Mouse (Mus musculus) cerebellum, postnatal 36 days (tissue): ENCODE measurements around the gene Creg2.
"Not testable (repeated sequence)": the region's sequence is repeated elsewhere in the genome, so short reads cannot be mapped to it uniquely, and the experiment has no call there.

Source experiments
- DNase-seq, 2 experiments: peaks; one replicate each; pipeline ENCODE4 v3.0.0; 2021 to 2022; ENCODE audit warnings: mixed read lengths in 2 of 2

The Creg2 gene

GRCm38 (mm10) chr1:39651241-39651548 lies at the start of gene Creg2:
Gene Creg2, minus strand, starts transcription at chr1:39651474.
- DNase-seq: no peak

GRCm38 (mm10) chr1:39700599-39701273 lies 49.5 kb upstream of the Creg2 start:
- DNase-seq: no peak

GRCm38 (mm10) chr1:39698456-39698855 lies 47.2 kb upstream of the Creg2 start:
- DNase-seq: no peak

DNA sequence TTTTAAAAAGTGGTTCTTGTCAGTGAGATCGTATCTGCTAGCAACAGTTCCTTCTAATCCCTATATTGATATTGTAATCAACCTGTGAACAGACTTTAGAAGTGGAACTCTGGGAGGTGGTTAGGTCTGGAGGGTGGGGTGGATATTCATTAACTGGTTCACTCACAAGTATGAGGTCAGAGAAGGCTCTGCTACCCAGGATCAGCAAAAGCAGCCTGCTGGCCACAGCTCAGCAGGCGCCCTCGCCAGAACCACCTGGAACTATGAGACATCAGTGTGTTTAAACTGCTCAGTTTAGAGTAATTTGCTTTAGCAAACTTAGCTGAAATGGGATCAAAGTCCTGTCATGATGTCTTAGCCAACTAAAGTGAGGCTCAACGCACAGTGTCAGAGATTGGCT lies 43.9 kb upstream of the Creg2 start:
- DNase-seq: no peak

DNA sequence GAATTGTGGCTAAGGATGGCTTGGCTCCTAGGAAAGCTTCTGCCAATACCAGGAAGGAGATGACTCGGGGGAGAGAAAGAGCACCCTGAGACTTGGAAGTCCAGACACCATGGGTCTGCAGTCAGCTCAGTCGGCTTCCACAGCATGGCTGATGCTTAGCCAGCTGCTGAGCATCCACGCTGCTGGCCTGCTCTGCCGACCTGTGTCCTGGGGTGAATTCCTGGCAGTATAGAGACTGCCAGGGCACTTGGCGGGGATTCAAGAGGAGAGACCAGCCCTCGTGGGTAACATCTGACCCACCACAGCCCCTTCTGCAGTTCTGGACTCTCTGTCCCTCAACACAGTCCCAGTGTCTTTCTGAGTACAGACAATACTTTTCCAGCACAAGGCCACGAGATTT lies 43.5 kb upstream of the Creg2 start:
- DNase-seq: no peak

DNA sequence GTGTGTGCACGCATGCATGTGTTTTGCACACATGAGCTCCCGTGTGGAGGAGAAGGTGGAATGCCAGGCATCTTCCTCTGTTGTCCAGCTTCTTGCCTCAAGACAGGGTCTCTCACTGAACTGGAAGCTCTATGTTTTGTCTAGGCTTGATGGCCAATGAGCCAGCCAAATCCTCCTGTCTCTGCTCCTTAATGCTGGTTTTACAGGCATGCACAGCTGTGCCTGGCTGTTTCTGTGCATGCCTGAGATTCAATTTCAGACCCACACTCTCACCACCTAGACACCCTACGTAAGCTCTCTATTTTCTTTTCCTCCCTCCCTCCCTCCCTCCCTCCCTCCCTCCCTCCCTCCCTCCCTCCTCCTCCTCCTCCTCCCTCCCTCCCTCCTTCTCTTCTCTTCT lies 40.7 kb upstream of the Creg2 start:
- no peak for DNase-seq

- no peak for DNase-seq
Observed at GRCm38 (mm10) chr1:39691061-39691460, 39.8 kb upstream of the Creg2 start.

DNA sequence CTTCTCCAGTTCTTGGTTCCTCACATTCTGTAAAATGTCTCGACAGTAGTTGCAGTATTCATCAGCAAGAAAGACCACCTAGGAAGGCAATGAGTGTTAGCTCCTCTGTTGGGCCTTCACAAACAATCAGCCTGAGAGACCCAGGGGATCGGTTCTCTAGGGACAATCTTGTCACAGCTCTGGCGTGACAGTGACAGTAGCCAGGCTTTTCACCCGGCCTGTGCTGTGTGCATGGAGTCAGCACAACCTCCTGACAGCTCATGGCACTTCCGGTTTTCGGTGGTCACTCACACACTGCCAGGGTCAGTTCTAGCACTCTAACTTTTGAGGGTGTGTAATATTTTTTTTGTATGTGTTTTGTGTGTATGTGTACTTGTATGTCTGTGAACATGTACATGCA lies 37.3 kb upstream of the Creg2 start:
- DNase-seq: no peak

- no peak for DNase-seq
Observed at GRCm38 (mm10) chr1:39687279-39687678, 36.0 kb upstream of the Creg2 start.

- peak; percentile 62 to 63 for DNase-seq
Observed at GRCm38 (mm10) chr1:39685841-39686240, 34.6 kb upstream of the Creg2 start.

- no peak for DNase-seq
Observed at GRCm38 (mm10) chr1:39681638-39682037, 30.4 kb upstream of the Creg2 start.

GRCm38 (mm10) chr1:39680546-39680945 lies 29.3 kb upstream of the Creg2 start:
- no peak for DNase-seq

GRCm38 (mm10) chr1:39678883-39679282 lies 27.6 kb upstream of the Creg2 start:
- no peak for DNase-seq

DNA sequence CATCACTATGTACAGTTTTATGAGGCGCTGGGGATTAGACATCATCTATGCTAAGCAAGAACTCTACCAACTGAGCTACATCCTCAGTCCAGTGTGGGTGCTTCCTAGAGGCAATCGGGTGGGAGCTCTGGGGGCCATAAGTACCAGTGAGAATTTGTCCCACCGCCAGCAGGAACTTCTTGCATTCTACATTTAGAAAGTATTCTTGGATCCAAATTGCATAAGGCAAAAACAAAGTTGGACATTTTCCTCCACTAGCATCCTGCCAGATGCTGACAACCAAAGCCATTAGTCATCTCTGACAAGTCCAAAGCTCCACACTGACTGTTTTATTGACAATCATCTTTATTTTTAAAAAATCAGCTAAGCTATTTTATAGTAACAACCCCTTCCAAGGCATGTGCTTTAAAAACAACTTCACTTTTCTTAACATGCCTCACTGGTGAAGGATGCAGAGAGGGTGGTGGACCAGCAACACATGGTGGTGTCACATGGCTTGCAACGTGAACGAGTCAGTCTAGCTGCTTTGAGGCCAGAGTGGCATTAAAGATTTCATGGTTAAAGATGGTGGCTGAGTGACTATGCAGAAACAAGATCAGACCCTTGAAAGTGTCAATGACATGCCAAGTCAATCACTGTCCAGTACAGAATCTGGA lies 25.1 kb upstream of the Creg2 start:
- no peak for DNase-seq

DNA sequence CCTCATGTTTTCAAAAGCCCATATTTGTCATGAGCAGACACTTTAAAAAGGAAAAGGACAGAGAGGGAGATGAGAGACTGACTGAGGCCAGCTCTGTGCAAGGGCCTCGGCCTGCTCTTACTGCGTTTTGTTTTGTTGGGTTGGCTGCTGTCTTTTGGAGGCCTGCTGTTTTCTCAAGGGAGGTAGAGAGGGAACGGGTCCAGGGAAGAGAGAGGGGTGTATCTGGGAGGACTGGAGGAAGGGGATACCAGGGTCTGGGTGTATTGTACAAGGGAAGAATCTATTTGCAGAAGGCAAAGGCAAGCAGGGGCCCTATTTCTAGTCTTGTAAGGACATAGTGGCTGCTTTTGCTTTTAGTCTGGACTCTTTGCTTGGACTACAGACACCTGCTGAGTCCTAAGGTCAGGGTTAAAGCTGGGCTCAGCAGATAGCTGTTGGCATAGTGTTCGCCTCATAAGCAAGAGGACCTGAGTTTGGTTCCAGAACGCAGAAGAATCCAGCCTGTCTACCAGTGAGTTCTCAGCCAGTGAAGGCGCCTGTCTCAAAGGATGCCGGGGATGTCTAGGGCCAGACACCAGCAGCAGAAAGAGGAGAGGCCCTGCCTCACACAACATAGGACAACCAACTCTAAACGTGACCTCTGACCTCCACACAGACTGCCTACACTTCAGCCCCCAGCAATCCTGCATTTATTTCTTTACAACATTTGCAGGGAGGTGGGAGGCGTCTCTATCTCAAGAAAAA lies 21.3 kb upstream of the Creg2 start:
- no peak for DNase-seq

DNA sequence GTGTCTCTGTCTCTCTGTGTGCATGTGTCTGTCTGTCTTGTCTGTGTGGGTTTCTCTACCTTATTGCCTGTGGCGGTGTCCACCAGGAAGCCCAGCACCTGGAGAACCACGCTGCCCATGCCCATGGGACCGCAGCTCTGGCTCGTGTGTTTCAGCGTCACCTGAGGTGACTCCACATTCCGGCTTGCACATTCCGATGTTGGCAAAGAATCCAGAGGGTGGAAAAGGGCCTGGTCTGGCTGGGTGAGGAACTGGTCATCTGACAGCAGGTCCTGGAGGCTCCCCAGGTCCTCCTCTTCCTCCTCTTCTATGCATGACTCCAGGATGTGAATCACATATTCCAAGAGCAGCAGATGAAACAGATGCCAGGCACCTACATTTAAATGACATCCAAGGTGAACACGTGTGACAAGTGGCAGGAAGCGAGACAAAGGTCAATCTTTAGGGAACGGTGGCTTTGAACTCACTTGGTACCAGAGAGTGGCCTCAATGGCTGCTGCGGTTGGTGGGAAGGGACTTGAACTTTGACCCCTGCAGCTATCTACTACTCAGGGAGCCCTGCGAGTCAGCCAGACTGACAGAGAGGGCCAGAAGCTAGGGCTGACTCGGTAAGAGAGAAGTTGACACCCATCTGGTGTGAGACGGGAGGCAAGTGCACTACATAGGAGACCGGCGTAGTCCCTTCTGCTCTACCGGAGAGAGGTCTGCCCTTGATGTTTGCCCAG lies 19.1 kb upstream of the Creg2 start:
- DNase-seq: no peak

DNA sequence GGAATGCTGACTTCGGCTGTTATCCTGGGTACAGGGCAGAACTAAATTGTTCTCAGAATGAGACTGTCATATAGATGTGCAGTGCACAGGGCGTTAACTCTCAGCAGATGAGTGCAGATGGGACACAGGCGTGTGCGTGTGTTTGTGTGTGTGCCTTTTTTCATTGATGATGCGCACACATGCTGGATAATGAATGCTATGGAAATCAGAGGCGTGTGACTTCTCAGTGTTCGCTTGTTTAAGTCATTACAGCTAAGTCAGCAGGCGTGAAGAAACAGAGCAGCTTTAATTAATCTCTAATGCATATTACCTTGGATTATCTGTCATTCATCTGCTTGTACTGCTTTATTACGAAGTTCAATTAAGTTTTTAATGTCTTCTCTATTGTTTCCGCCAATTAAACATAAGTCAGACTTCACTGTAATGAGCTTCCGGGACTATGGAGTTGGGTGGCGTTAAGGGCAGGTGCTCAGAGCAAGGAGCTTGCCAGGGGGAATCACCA lies 15.5 kb upstream of the Creg2 start:
- DNase-seq: no peak

- no peak for DNase-seq
Observed at GRCm38 (mm10) chr1:39664039-39664625, 12.9 kb upstream of the Creg2 start.

DNA sequence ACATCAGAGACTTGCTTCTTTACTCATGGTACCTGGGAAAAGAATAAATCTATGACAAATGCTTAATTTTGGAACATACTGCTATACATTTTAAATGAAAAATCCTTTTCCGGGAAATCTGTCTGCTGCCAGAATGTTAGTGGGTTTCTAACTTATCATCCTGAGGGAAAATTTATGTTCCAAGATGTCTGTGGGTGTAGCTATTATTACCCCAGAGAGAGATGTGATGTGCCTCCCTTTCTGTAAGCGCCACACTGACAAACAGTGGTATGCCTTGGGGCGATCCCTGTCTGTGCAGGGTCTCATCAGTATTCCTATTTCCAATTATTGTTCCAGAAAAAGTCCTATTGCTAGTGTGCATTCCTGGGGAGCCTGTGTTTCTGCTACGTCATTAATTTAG lies 11.8 kb upstream of the Creg2 start:
- no peak for DNase-seq

DNA sequence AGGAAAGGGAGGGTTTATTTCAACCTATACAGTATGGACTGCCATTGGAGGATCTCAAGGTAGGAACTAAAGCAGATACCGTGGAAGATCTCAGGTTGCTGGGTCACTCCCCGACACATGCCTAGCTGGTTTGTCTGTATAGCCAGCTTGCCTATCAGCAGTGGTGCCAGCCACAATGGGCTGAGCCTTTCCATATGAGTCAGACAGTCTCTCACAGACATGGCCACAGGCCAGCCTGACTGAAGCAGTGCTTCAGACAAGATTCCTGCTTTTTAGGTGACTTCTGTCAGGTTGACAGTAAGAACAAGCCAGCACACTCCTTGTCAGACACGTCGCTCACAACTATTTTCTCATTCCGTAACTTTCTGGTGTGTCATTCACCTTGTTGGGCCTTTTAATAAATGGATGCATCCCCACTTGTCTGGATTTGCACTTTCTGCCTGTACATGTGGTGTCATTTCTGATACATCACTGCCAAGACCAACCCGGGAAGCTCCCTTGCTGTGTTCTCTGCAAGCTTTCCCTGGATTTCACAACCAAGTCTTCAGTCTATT lies 5.8 kb upstream of the Creg2 start:
- no peak for DNase-seq

DNA sequence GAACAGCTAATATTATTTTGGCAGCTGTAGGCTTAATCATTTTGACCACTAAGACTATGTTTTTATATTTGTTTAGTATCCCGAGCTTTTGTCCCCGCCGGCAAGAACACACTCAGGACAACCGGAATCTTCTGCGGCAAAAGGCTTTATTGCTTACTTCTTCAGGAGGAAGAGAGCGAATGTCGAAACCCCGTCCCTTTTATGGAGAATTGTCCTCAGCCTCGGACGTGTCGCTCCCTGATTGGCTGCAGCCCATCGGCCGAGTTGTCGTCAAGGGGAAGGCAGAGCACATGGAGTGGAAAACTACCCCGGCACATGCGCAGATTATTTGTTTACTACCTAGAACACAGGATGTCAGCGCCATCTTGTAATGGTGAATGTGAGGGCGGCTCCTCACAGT lies 3.6 kb upstream of the Creg2 start:
- not testable (repeated sequence) for DNase-seq

DNA sequence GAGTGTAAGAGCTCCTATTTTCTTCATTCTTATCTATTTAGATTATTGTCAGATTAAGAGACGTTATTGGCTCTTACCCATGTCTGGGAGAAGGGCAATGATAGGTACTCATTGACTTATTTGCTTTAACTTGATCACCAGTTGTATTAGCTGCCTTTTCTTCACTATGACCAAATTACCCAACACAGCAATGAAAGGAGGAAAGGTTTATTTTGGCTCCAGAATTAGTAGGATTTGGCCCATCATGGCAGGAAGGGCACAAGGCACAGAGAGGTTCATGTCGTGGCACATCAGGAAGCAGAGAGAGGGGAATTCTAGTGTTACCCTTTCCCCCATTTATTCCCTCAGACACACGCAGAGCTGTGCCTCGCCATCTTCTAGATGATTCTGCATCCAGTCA lies 1.8 kb upstream of the Creg2 start:
- DNase-seq: no peak
